Mouse (Mus musculus): Measurements from ENCODE around the gene AI661453.

Gene AI661453

GRCm38 (mm10) chr17:47438611-47439010 is 2.2 kb downstream of the AI661453 start:
- in situ Hi-C loops (cut with MboI; ENCODE audit: low pct_unique_long_range_greater_than_20kb in 1 of 2, low sequenced_read_pairs in 2 of 2, unreplicated experiment in 1 of 2) = no loop called here

GRCm38 (mm10) chr17:47439396-47440028 is 3.1 kb downstream of the AI661453 start:
- in situ Hi-C loops (cut with MboI; ENCODE audit: low pct_unique_long_range_greater_than_20kb in 1 of 2, low sequenced_read_pairs in 2 of 2, unreplicated experiment in 1 of 2) = no loop called here

DNA sequence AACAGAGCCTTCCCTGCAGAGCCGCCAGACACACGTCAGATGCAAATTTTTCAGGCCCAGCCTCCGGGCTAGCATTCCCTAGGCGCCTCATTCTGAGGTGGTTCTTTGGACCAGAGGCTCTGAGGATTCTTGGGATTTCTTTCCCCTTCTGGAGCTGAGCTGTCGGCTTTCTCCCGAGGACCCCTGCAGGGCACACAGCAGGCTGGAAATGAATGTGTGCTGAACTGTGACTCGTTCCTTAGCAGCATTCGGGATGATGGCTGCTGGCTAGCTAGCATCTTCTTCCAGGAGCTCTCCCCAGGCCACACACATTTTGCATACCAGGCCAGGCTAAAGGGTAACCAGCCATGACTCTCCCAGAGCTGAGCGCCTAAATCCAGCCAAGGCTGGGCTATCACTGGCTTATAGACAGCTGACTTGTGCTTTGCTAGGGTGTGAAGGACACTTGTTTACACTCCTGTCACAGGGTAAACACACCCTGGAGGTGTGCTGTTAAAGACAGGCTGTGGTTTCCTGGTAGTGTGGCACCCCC is 4.0 kb downstream of the AI661453 start:
- in situ Hi-C loops (cut with MboI; ENCODE audit: low pct_unique_long_range_greater_than_20kb in 1 of 2, low sequenced_read_pairs in 2 of 2, unreplicated experiment in 1 of 2) = no loop called here

GRCm38 (mm10) chr17:47441296-47442051 is 5.1 kb downstream of the AI661453 start:
- in situ Hi-C loops (cut with MboI; ENCODE audit: low pct_unique_long_range_greater_than_20kb in 1 of 2, low sequenced_read_pairs in 2 of 2, unreplicated experiment in 1 of 2) = no loop called here

DNA sequence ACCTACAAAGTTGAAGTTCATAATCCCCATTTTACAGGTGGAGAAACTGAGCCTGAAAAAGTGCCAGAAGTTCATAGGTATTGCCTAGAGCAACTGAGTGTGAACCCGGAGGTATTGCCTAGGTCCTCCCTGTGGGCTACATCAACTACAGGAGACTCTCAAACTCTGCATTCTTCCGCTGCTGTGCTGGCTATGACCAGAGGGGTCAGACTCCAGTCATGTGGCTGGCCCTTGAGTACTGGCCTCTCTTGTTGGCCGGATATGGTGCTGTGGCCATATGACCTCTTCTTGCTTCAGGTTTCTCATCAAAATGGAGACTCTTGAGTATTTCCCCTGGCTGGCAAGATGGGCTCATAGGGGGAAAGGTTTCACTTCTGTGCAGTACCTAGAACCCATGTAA is 5.9 kb downstream of the AI661453 start:
- in situ Hi-C loops (cut with MboI; ENCODE audit: low pct_unique_long_range_greater_than_20kb in 1 of 2, low sequenced_read_pairs in 2 of 2, unreplicated experiment in 1 of 2) = no loop called here

DNA sequence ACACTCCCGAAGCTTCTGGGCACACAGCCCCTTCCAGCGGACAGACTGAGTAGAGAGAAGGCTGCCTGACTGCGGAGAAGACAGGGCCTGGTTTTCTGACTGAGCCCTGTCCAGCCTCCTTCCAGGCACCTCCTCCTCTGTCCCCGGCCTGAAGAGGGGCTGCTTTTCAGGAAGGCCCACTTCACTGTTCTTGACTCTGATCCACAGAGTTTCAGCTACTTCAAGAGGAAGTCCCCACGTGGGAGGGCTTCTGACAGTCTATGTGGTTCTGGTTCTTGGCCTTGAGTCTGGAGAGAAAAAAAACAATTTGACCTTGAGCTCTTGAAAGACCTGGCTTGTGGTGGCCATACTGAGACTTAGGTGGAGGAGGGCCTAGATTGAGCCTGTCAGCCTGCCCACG is 7.7 kb downstream of the AI661453 start:
- in situ Hi-C loops (cut with MboI; ENCODE audit: low pct_unique_long_range_greater_than_20kb in 1 of 2, low sequenced_read_pairs in 2 of 2, unreplicated experiment in 1 of 2) = no loop called here

- in situ Hi-C loops (cut with MboI; ENCODE audit: low pct_unique_long_range_greater_than_20kb in 1 of 2, low sequenced_read_pairs in 2 of 2, unreplicated experiment in 1 of 2) = no loop called here
Measured at GRCm38 (mm10) chr17:47445518-47445917, 9.1 kb downstream of the AI661453 start.

- in situ Hi-C loops (cut with MboI; ENCODE audit: low pct_unique_long_range_greater_than_20kb in 1 of 2, low sequenced_read_pairs in 2 of 2, unreplicated experiment in 1 of 2) = no loop called here
Measured at GRCm38 (mm10) chr17:47446025-47446424, 9.6 kb downstream of the AI661453 start.

DNA sequence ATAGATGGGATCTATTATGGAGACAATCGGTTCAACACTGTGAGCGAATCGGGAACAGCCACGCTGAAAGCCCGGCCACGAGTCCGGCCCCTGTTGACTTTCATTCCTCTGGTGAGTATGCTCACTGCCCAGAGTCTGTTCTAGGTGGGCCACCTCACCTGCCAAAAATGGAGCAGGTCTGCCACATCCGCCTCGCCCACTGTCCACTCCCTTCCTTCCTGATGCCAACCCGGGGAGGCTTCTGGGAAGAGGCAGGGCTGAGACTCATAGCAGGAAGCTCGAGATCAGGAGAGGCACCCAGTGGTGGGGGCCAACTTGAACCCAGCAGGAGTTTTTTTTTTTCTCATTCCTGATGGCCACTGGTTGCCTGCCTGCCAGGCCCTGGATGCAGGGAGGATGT is 10.1 kb downstream of the AI661453 start:
- in situ Hi-C loops (cut with MboI; ENCODE audit: low pct_unique_long_range_greater_than_20kb in 1 of 2, low sequenced_read_pairs in 2 of 2, unreplicated experiment in 1 of 2) = no loop called here

DNA sequence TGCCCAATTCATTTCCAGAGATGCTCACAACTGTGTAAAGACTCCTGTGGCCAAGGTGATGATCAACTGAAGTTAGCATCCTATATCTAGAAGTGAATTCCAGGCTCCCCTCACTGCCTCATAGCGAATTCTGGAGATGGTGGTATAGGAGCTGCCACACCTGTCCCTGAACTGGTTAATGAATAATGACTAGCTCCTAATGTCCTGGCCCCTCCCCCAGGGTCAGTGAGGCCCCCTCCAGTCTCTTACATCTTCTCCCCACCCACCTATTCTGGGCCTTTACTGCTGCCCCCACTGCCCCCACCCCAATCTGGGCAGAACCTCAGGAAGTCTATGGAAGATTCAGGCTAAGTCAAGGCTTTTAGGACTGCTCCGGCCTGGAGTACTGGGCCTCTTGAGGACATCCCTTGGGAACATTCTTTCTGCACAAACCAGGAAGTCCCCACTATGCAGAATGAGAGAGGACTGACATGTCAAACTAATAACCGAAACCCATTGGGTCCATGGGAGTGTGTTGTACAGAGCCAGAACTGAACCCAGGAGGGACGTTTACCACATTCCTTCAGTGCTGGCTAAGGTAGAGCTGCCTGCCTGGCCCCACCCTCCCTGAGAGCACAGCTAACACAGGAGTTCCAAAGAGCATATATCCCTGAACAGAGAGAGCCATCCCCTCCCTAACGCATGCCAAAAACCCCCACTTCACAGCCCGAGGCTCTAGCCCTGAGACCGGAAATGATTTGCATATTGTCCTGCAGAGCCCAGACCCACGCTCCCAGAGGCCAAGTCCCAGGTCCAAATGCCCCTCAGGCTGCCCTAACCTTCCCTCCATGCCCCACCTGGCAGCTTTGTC is 12.3 kb downstream of the AI661453 start:
- in situ Hi-C loops (cut with MboI; ENCODE audit: low pct_unique_long_range_greater_than_20kb in 1 of 2, low sequenced_read_pairs in 2 of 2, unreplicated experiment in 1 of 2) = no loop called here

DNA sequence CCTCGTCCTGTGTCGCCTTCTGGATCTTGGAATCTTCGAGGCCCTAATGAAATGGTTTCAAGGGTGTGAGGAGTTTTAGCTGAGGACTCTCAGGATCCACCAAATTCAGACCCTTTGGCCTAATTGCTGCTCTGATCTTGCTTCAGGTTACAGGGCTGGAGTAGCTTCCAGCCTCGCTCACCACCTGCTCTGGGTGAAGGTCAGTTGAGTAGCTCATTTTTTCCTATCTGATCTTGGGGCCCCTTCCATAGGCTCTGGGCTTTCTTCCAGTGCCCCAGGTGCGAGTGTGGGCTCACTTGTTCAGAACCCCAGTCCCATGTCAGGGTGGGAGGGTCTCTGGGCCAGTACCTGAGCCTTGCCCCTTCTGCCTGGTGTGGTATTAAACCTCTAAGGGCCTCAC is 13.0 kb downstream of the AI661453 start:
- in situ Hi-C loops (cut with MboI; ENCODE audit: low pct_unique_long_range_greater_than_20kb in 1 of 2, low sequenced_read_pairs in 2 of 2, unreplicated experiment in 1 of 2) = no loop called here

- in situ Hi-C loops (cut with MboI; ENCODE audit: low pct_unique_long_range_greater_than_20kb in 1 of 2, low sequenced_read_pairs in 2 of 2, unreplicated experiment in 1 of 2) = no loop called here
Measured at GRCm38 (mm10) chr17:47450239-47450638, 13.8 kb downstream of the AI661453 start.

DNA sequence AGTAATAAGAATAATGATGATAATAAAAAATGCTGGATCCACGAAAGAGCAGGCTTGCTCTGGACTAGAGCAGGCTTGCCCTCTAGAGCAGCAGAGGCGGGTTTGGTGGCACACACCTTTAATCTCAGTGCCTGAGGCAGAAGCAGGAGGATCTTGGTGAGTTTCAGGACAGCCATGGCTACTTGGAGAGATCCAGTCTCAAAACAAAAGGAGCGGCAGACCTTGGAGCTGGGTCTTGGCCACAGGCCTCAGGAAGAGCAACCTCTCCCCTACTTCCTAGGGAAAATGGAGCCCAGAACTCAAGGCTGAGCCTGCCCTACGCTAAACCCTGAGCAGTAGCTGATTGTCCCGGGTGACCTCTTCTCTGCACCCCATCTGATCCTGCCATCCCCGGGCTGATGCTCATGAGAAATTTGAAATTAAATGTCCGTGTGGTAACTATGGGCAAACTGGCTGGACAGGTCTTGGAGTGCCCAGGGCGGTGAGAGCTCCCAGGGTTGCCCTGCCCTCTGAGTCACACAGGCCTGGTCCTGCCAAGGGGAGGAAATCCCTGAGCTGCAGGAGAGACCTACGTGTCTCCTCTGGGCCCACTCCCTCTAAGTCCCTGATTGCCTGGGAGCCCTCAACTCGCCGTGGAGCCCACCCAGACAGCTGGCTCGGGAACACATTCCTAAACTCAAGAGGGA is 14.6 kb downstream of the AI661453 start:
- in situ Hi-C loops (cut with MboI; ENCODE audit: low pct_unique_long_range_greater_than_20kb in 1 of 2, low sequenced_read_pairs in 2 of 2, unreplicated experiment in 1 of 2) = no loop called here

GRCm38 (mm10) chr17:47452886-47453285 is 16.5 kb downstream of the AI661453 start:
- in situ Hi-C loops (cut with MboI; ENCODE audit: low pct_unique_long_range_greater_than_20kb in 1 of 2, low sequenced_read_pairs in 2 of 2, unreplicated experiment in 1 of 2) = no loop called here

DNA sequence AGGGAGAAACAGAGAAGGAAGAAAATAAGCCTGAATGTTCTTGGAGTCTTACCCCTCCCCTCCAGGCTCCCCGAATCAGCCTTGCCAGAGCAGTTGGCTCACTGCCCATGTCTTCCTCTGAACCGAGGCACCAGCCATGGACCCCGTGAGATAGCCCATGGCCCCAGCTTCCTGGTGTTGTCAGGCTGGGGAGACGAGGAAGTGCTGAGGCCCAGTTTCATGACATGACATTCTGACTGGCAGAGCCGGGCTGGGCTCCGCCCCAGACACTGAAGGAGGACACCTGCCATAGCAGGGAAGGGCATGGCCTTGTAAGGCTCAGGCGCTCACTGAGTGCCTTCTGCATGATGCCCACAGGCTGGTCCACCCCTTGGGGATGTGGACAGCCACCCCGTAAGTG is 18.3 kb downstream of the AI661453 start:
- in situ Hi-C loops (cut with MboI; ENCODE audit: low pct_unique_long_range_greater_than_20kb in 1 of 2, low sequenced_read_pairs in 2 of 2, unreplicated experiment in 1 of 2) = no loop called here

GRCm38 (mm10) chr17:47458310-47458709 is 21.9 kb downstream of the AI661453 start:
- in situ Hi-C loops (cut with MboI; ENCODE audit: low pct_unique_long_range_greater_than_20kb in 1 of 2, low sequenced_read_pairs in 2 of 2, unreplicated experiment in 1 of 2) = no loop called here

DNA sequence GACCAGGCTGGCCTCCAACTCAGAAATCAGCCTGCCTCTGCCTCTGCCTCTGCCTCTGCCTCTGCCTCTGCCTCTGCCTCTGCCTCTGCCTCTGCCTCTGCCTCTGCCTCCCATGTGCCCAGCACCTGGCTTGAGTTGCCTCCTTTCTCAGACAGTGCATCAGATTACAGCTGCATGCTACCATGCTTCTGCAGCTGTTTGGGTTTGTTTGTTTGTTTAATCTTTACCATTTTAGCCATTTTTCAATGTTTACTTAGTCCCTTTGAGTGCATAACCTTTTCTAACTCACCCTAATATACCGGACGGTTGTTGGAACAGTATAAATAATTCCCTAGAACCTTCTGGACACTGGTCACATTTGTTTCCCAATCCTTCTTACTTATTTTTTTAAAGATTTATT is 22.5 kb downstream of the AI661453 start:
- in situ Hi-C loops (cut with MboI; ENCODE audit: low pct_unique_long_range_greater_than_20kb in 1 of 2, low sequenced_read_pairs in 2 of 2, unreplicated experiment in 1 of 2) = no loop called here

DNA sequence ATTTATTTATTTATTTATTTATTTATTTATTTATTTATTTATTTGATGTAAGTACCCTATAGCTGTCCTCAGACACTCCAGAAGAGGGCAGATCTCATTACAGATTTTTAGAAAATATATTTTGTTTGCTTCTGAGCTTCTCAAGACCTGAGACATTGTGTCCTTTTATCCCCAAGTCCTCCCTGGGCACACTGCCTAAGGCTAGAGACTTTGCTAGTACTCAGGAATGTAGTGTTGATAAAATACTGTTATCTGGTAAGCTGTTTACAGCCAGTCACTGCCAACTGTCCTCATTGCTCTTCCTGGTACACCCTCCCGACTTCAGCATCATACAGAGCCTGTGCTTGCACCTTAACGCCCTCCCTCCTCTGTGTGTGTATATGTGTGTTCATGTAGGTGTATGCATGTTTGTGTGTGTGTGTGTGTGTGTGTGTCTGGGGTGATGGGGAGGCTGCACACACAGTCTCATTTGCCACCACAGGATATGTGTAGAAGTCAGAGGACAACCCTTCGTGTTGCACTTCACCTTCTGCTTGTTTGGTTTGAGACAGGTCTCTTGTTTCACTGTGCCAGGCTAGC is 23.0 kb downstream of the AI661453 start:
- in situ Hi-C loops (cut with MboI; ENCODE audit: low pct_unique_long_range_greater_than_20kb in 1 of 2, low sequenced_read_pairs in 2 of 2, unreplicated experiment in 1 of 2) = no loop called here

All from mouse embryonic stem cell (cell line).